Comparison of ENCODE assay signal across 8 mouse cellular contexts in genomic region chr2:118972687-118973376, GRCm38 (mm10). TPM values are rescaled to one million over a fixed set of nuclear protein-coding genes. Genes with fewer than 3 reads are reported as not detected.
A peak's percentile ranks its signal among the peaks of the same experiment; 100 is the strongest.
DNase-seq lines count a peak whose midpoint lies in the region; ATAC-seq lines count a peak whose summit lies in the region.

No protein-coding gene starts in this region.

- no peaks in the 10 kb centered on the region for H3K9me3 ChIP-seq in hindbrain, embryonic 14.5 days (ENCODE audit: control insufficient read depth, low read length)

- peak overlapping the region; percentile 78 for H3K4me2 ChIP-seq in hindbrain, embryonic 14.5 days (replicated peaks)

- peak; percentile 81 for DNase-seq in T-cell, adult 2 months (ENCODE audit: low spot score)
- peak; percentile 92 to 93 for DNase-seq in cerebellum, postnatal 25 days
- DNase-seq in frontal cortex, postnatal 25 days (ENCODE audit: low spot score in 2 of 2), result peak; percentile 79 to 81
- DNase-seq in hindbrain, embryonic 14.5 days (ENCODE audit: low spot score), result peak; percentile 93
- DNase-seq in layer of hippocampus, postnatal 36 days, result peak; percentile 85 to 87
- peak; percentile 88 for DNase-seq in lung, postnatal 25 days (ENCODE audit: low spot score)
- peak; percentile 33 for DNase-seq in retina, adult 2 months (ENCODE audit: low read depth, low spot score)
- DNase-seq in thymus, postnatal 25 days, result peak; percentile 88

- H3K36me3 ChIP-seq in hindbrain, embryonic 14.5 days (replicated peaks; ENCODE audit: control insufficient read depth, insufficient read depth), result no peaks in the 10 kb centered on the region

- 1% methylated on average over 33 of the region's 33 CpGs for WGBS in hindbrain, embryonic 14.5 days

- peak; percentile 76 for ATAC-seq in hindbrain, embryonic 14.5 days (ENCODE audit: low FRiP score)

- H3K4me3 ChIP-seq in hindbrain, embryonic 14.5 days (replicated peaks; ENCODE audit: low read length), result peak overlapping the region; percentile 33

- peaks cover 14% of the 10 kb centered on the region for H3K4me1 ChIP-seq in hindbrain, embryonic 14.5 days (replicated peaks; ENCODE audit: control insufficient read depth, insufficient read depth, low read length)

- H3K27me3 ChIP-seq in hindbrain, embryonic 14.5 days (ENCODE audit: control insufficient read depth, insufficient read depth, low read length), result peaks cover 34% of the 10 kb centered on the region

- H3K27ac ChIP-seq in hindbrain, embryonic 14.5 days, result no peak overlapping the region

- H3K9ac ChIP-seq in hindbrain, embryonic 14.5 days, result peak overlapping the region; percentile 48

RNA-seq across cellular contexts. Expression of gene Chst14, which starts 46.5 kb away (rescaled TPM):
- 7.7 and 8.7 TPM in 2 replicates for polyA plus RNA-seq in hindbrain, embryonic 14.5 days (2014; fragmentation: Nextera tagmentation; extraction: Ambion mirVana)
- 1 to 10 TPM; 2.7 to 2.9 TPM for total RNA-seq in layer of hippocampus, postnatal 36 days (2021)

RNA-seq across cellular contexts. Expression of gene Ccdc32, which starts 56.4 kb away (rescaled TPM):
- polyA plus RNA-seq in hindbrain, embryonic 14.5 days (2014; fragmentation: Nextera tagmentation; extraction: Ambion mirVana), result 36.0 and 36.5 TPM in 2 replicates
- 10 to 100 TPM; 51.3 to 55.5 TPM for total RNA-seq in layer of hippocampus, postnatal 36 days (2021)

Comparison
In these comparisons a context has a peak if more than half of its experiments do, and no peak if none do; other contexts are left out.
1. DNase-seq: peak in every context shown above with its lines; median percentile 93 in hindbrain, embryonic 14.5 days; 92 in cerebellum, postnatal 25 days; 88 in lung, postnatal 25 days; 88 in thymus, postnatal 25 days; 86 in layer of hippocampus, postnatal 36 days; 81 in T-cell, adult 2 months; 80 in frontal cortex, postnatal 25 days; 33 in retina, adult 2 months.